Mouse (Mus musculus) liver, adult 2 months (tissue): ENCODE data around the gene D930048N14Rik.
"Not testable (repeated sequence)": the region's sequence is repeated elsewhere in the genome, so short reads cannot be mapped to it uniquely, and the experiment has no call there.

Experiments used
- CTCF ChIP-seq: fragments of 200-500 bp; IDR thresholded peaks from 2 replicates; pipeline ENCODE4 v1.5.1; 2011; ENCODE audit warnings: low read depth, low read length, control low read depth
- POLR2A ChIP-seq: fragments of 200-500 bp; IDR thresholded peaks from 2 replicates; pipeline ENCODE4 v1.6.1; 2011; ENCODE audit warnings: low read length, control low read depth; ENCODE audit not compliant: insufficient read depth; ENCODE audit errors: extremely low read depth

DNA sequence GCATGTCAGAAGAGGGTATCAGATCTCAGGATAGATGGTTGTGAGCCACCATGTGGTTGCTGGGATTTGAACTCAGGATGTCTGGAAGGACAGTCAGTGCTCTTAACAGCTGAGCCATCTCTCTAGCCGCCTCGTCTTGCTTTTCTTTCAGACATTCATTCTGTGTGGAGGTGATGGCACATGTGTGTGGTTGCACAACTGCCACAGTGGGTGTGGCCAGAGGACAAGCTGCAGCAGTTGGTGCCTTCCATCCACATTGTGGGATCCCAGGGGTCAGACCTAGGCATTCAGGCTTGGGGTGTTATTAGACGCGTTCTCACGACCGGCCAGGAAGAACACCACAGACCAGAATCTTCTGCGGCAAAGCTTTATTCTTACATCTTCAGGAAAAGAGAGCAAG, 14.0 kb downstream of the D930048N14Rik start:
- TF ChIP-seq POLR2A, CTCF: not testable (repeated sequence)
